Mouse (Mus musculus): ENCODE measurements at regions not wholly inside any gene's neighbourhood (a gene's known extent, or its start where the extent isn't known, plus 50 kb on each side); places are given as distances from the start of the nearest gene placed in this dataset.

DNA sequence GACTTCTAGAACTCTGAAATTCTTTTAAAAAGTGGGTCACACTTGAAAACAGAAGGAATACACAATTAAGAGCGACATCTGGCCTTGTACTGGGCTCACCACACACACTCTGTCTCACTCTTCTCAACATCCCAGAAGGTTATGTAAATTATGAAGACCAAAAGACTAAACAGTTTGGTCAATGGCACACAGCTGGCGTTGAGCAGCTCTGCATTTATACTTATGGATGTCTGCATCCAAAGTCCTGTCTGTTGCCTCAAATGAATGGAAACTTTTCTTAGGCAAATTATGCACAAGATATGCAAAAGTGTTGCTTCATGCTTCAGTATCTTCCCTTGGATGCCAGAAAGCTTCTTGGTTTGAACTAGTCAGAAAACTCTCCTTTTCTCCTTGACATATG lies 323.5 kb downstream of the Ppp3ca start:
- WGBS: 84% methylated on average over 2 of the region's 2 CpGs
- ATAC-seq (replicated peaks; ENCODE audit: low FRiP score, low read depth) (no peak), DNase-seq (ENCODE audit: low spot score) (no peak)

DNA sequence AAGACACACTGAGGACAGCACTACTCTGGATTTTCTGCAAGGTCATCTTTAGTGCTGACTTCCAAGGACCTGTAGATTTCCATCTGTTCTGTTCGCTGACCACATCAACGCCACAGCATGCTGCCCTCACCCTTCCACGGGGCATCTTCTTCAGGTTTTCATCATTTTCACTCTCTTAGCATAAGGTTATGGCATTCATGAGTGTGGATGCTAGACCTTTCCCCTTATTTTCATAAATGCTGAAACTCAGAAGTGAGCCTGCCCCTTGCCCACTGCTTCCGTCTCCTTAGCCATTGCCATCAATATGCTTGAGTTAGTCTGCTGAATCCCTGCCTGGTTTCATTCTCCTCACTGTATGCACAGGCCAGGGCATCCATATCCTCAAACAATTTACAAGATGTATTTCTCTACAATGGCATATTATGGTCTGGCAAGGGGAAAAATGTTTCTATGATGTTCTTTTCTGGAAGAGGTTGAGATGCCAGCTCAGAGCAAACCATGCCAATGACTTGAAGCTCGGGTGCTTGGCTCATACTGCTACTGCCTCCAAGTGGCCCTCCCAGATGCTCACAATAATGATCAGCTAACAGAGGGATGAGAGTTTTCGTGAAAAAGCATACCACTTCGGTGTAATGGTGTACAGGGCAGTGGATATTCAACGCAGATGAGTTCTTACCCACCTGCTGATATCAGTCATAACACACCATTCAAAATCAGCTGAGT lies 324.6 kb downstream of the Ppp3ca start:
- 88% methylated on average over 8 of the region's 8 CpGs for WGBS
- no peak for ATAC-seq (replicated peaks; ENCODE audit: low FRiP score, low read depth)

More for the DNA sequence above, 323.5 kb downstream of the Ppp3ca start:
- Histone ChIP-seq H3K4me3 (replicated peaks; ENCODE audit: low read depth, low read length) (no peak overlapping the region), H3K4me1 (replicated peaks; ENCODE audit: insufficient read depth, low read length) (no peaks in the 10 kb centered on the region), H3K4me2 (ENCODE audit: low read length) (no peak overlapping the region), H3K27ac (no peak overlapping the region), H3K27me3 (ENCODE audit: insufficient read depth, low read length) (no peaks in the 10 kb centered on the region), H3K36me3 (ENCODE audit: insufficient read depth, low read length) (no peaks in the 10 kb centered on the region), H3K9me3 (replicated peaks; ENCODE audit: low read length) (no peaks in the 10 kb centered on the region), H3K9ac (ENCODE audit: low read depth, low read length) (no peak overlapping the region)
- TF ChIP-seq CTCF (IDR thresholded peaks at IDR 0.05; ENCODE audit: low read depth): no peak

DNA sequence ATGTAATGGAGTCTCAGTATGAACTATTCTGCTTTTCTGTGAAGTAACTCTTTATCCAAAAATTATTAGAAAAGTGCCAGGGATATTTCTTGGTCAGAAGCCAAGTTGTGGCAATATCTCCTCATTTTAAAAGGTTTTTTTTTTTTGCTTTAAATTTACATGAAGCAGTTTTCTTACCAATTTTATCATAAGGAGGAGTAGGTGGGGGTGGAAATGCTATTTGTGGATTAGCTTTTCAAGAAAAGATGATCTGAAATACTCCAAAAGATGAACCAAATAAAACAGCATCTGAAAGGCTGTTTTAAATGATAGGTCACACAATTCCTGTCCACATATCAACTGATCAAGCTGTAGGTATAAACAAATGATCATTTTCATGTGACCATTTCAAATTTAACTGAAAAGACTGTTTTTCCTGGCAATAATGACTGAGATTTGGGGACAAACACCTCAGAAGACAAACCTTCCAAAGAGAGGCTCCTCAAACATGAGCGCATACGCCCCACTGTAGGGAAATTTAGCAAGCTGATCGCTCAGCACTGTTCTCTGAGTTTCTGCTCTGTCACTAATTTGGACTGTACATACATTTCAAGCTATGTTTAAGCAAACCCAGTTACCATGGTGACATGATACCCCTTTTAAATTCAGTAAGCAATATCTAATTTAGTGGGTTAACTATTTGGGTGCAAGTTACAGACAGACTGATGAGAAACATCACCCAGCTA lies 325.8 kb downstream of the Ppp3ca start:
- ATAC-seq (replicated peaks; ENCODE audit: low FRiP score, low read depth) (no peak), DNase-seq (ENCODE audit: low spot score) (no peak)
- Histone ChIP-seq H3K36me3 (ENCODE audit: insufficient read depth, low read length) (no peaks in the 10 kb centered on the region), H3K27ac (no peak overlapping the region), H3K4me2 (ENCODE audit: low read length) (no peak overlapping the region), H3K4me3 (replicated peaks; ENCODE audit: low read depth, low read length) (no peak overlapping the region), H3K4me1 (replicated peaks; ENCODE audit: insufficient read depth, low read length) (no peaks in the 10 kb centered on the region), H3K9ac (ENCODE audit: low read depth, low read length) (no peak overlapping the region), H3K9me3 (replicated peaks; ENCODE audit: low read length) (no peaks in the 10 kb centered on the region), H3K27me3 (ENCODE audit: insufficient read depth, low read length) (no peaks in the 10 kb centered on the region)
- WGBS: 90% methylated on average over 3 of the region's 3 CpGs
- TF ChIP-seq CTCF (IDR thresholded peaks at IDR 0.05; ENCODE audit: low read depth): no peak

More for the DNA sequence above, 324.6 kb downstream of the Ppp3ca start:
- no peaks in the 10 kb centered on the region for H3K9me3 ChIP-seq (replicated peaks; ENCODE audit: low read length)
- no peaks in the 10 kb centered on the region for H3K36me3 ChIP-seq (ENCODE audit: insufficient read depth, low read length)
- H3K4me2 ChIP-seq (ENCODE audit: low read length): no peak overlapping the region
- H3K4me3 ChIP-seq (replicated peaks; ENCODE audit: low read depth, low read length): no peak overlapping the region
- DNase-seq (ENCODE audit: low spot score): no peak
- H3K9ac ChIP-seq (ENCODE audit: low read depth, low read length): no peak overlapping the region
- H3K27ac ChIP-seq: no peak overlapping the region
- TF ChIP-seq CTCF (IDR thresholded peaks at IDR 0.05; ENCODE audit: low read depth): peak; percentile 24; the same call in 1 of the 2 replicates
- no peaks in the 10 kb centered on the region for H3K4me1 ChIP-seq (replicated peaks; ENCODE audit: insufficient read depth, low read length)
- H3K27me3 ChIP-seq (ENCODE audit: insufficient read depth, low read length): no peaks in the 10 kb centered on the region

DNA sequence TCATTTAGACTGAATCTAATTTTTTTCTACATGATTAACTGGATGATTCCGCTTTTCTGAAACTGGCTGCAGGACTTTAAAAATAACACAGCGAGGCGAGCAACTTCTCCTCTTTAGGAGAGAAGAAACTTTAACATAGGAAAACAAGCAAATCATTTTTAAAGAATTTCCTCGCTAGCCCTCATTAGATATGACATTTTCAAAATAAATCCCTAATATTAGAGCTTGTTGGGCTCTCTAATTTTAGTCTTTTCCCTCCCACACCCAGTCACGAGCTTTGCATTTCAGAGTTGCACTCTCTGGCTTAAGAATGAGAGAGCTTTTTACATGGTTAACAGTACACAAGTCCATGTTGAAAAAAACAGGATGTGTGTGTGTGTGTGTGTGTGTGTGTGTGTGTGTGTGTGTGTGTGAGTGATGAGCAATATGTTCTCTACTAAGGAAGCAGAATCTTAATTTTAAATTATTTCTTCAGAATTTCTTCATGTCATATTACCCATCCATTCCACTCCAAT lies 326.5 kb downstream of the Ppp3ca start:
- ATAC-seq (replicated peaks; ENCODE audit: low FRiP score, low read depth): no peak
- no peaks in the 10 kb centered on the region for H3K27me3 ChIP-seq (ENCODE audit: insufficient read depth, low read length)
- no peak overlapping the region for H3K27ac ChIP-seq
- H3K4me1 ChIP-seq (replicated peaks; ENCODE audit: insufficient read depth, low read length): no peaks in the 10 kb centered on the region
- no peaks in the 10 kb centered on the region for H3K9me3 ChIP-seq (replicated peaks; ENCODE audit: low read length)
- 82% methylated on average over 5 of the region's 5 CpGs for WGBS
- TF ChIP-seq CTCF (IDR thresholded peaks at IDR 0.05; ENCODE audit: low read depth): no peak
- H3K9ac ChIP-seq (ENCODE audit: low read depth, low read length): no peak overlapping the region
- H3K36me3 ChIP-seq (ENCODE audit: insufficient read depth, low read length): no peaks in the 10 kb centered on the region
- H3K4me3 ChIP-seq (replicated peaks; ENCODE audit: low read depth, low read length): no peak overlapping the region
- DNase-seq (ENCODE audit: low spot score): no peak
- no peak overlapping the region for H3K4me2 ChIP-seq (ENCODE audit: low read length)

DNA sequence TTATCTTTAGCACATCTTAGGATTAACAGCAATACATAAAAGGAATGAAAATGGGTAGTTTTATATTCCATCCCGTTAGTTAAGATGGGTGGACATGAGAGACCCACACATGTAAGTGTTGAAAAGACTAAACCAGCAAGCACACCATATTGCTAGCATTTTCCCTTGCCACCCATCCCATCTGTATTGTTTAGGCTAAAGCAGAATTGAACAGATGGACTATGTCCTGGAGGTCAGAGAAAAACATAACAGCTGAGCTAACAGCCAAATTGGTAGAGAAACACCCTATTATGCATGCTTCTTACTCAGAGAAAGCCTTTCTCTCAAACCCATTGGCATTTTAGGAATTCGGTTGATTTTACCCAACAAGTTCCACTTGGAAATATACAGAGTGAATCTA lies 329.3 kb upstream of the Emcn start:
- Histone ChIP-seq H3K36me3 (ENCODE audit: insufficient read depth, low read length) (no peaks in the 10 kb centered on the region), H3K4me2 (ENCODE audit: low read length) (no peak overlapping the region), H3K4me1 (replicated peaks; ENCODE audit: insufficient read depth, low read length) (no peaks in the 10 kb centered on the region), H3K27ac (no peak overlapping the region), H3K9ac (ENCODE audit: low read depth, low read length) (no peak overlapping the region), H3K4me3 (replicated peaks; ENCODE audit: low read depth, low read length) (no peak overlapping the region), H3K9me3 (replicated peaks; ENCODE audit: low read length) (no peaks in the 10 kb centered on the region), H3K27me3 (ENCODE audit: insufficient read depth, low read length) (no peaks in the 10 kb centered on the region)
- no peak for ATAC-seq (replicated peaks; ENCODE audit: low FRiP score, low read depth)
- WGBS: 88% methylated on average over 2 of the region's 2 CpGs
- DNase-seq (ENCODE audit: low spot score): no peak
- TF ChIP-seq CTCF (IDR thresholded peaks at IDR 0.05; ENCODE audit: low read depth): no peak

DNA sequence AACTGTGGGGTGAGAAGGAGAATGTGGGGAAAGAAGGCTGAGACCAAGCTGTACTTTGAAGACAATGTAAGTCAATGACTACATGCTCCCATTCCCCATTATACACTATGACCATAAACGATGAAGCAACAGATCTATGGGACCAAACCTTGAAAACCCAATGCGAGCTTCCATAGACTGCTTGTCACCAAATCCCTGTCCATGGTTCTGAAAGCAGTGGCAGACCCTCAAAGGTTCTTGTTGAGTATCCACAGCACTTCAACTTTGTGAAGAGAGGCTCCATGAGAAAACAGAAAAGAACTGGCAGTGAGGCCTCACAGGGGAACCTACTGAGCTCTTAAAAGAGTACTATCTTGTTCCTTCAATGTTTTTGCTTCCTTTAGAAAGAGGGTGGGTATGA lies 326.2 kb upstream of the Emcn start:
- H3K4me2 ChIP-seq (ENCODE audit: low read length): no peak overlapping the region
- H3K27ac ChIP-seq: no peak overlapping the region
- WGBS: 66% methylated on average over 2 of the region's 2 CpGs
- H3K4me1 ChIP-seq (replicated peaks; ENCODE audit: insufficient read depth, low read length): no peaks in the 10 kb centered on the region
- peak; percentile 73 for DNase-seq (ENCODE audit: low spot score)
- no peak for TF ChIP-seq CTCF (IDR thresholded peaks at IDR 0.05; ENCODE audit: low read depth)
- H3K27me3 ChIP-seq (ENCODE audit: insufficient read depth, low read length): no peaks in the 10 kb centered on the region
- no peak overlapping the region for H3K9ac ChIP-seq (ENCODE audit: low read depth, low read length)
- H3K36me3 ChIP-seq (ENCODE audit: insufficient read depth, low read length): no peaks in the 10 kb centered on the region
- H3K4me3 ChIP-seq (replicated peaks; ENCODE audit: low read depth, low read length): no peak overlapping the region
- no peak for ATAC-seq (replicated peaks; ENCODE audit: low FRiP score, low read depth)
- H3K9me3 ChIP-seq (replicated peaks; ENCODE audit: low read length): no peaks in the 10 kb centered on the region

Data from kidney, postnatal 0 days (tissue).